Mouse (Mus musculus) frontal cortex, adult 2 months (tissue): ENCODE data around the gene Anapc15-ps. TPM values are rescaled to one million over a fixed set of nuclear protein-coding genes. Genes with fewer than 3 reads are reported as not detected.
"Not testable (repeated sequence)": the region's sequence is repeated elsewhere in the genome, so short reads cannot be mapped to it uniquely, and the experiment has no call there.

Experiments
- DNase-seq, 2 experiments: peaks; one replicate each; pipeline ENCODE4 v3.0.0; 2022; ENCODE audit warnings: low spot score in 1 of 2; ENCODE audit errors: extremely low spot score in 1 of 2
- polyA plus RNA-seq: library from polyadenylated mRNA; depleted of rRNA; stranded (reverse); fragments of >200 nt; gene quantifications from 2 replicates; pipeline ENCODE4 v1.2.3, GENCODE M21; 2012; rRNA removed

Gene Anapc15-ps
- polyA plus RNA-seq, 1 experiment = 1.3 TPM

GRCm38 (mm10) chr10:95634751-95635150 lies 38.5 kb downstream of the Anapc15-ps start:
- no peak for DNase-seq

DNA sequence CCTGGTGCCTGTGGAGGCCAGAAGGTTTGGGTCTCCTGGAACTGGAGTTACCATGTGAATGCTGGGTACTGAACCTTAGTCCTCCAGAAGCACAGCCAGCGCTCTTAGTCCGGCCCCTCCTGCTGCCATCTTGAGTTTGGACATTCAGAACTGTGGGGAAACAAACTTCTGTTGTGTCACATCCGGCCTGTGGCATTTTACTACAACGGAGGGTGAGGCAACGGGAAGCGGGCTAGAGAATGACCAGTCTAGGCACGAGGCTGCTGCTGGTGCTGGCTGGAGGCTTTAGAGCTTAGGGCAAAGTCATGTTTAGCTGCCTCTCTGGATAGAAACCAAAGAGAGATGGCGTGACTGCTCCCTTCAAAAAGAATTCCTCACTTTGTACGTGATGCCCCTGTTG lies 39.0 kb downstream of the Anapc15-ps start:
- no peak for DNase-seq

DNA sequence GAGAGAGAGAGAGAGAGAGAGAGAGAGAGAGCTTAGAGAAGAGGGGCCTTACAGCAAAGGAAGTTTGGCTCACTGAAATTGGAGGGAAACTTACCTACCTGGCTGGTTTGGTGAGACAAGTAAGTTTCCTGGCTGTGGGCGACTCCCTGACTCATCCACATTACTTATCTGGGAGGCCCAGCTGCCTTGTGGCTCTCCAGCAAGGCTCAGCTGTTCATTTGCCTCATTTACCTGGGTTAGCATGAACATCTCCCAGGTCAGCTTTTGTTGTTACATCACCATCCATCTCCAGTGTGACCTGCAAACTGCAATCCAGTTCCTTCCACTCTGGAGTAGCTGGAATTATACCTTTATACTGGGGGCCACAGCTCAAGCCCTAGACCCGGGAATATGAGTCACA lies 41.7 kb downstream of the Anapc15-ps start:
- DNase-seq = no peak

GRCm38 (mm10) chr10:95630726-95631345 lies 42.4 kb downstream of the Anapc15-ps start:
- DNase-seq = no peak

DNA sequence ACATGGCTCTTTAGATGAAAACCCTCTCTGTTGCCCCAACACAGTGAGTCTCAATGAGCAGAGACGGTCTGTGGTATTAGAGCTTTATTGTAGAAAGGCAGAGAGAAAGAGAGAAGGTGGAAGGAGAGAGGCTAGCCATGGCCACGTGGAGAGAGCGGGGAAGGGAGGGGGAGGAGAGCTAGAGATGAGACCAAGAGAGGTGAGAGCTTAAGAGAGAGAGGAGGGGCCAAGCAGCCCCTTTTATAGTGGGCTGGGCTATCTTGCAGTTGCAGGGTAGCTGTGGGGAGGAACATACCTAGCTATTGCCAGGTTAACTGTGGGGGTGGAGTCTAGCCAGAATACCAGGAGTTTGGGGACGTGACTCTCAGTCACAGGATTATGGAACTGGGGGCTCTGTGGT lies 43.1 kb downstream of the Anapc15-ps start:
- not testable (repeated sequence) for DNase-seq

GRCm38 (mm10) chr10:95628338-95628737 lies 44.9 kb downstream of the Anapc15-ps start:
- no peak for DNase-seq

DNA sequence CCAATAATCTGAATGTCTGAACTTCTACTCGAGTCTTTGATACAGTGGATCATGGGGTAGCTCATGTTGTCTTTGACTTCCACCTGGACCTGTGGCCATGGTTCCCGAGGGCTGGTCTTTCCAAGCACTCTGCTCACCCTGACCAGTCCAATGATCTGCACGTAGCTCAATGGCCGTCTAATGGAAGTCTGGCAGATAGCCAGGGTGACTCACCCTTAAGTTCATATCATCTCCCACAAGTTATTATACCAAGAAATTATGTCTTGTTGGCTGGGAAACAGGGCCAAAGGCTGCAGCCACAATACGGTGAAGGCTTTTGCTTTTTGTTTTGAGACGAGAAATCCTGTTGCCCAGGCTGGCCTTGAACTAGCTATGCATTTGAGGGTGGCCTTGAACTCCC lies 45.9 kb downstream of the Anapc15-ps start:
- DNase-seq = no peak

DNA sequence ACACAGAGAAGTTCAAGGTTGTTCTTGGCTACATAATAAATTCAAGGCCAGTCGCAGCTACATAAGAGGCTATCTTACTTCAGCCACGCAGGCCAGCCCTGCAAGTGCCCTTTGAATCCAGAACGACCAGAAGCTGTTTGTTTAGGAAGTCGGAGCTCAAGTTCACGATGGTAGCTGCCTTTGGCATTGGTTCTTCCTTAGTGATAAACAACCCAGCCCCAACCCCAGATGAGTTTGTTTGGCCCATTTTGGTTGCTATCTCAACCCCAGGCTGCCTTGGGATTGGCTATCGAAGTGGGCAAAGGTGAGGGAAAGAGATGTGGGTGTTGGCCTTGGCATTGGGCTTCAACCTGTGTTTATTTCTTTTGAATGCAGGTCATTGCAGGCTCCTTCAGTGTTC lies 48.0 kb downstream of the Anapc15-ps start:
- DNase-seq = no peak

DNA sequence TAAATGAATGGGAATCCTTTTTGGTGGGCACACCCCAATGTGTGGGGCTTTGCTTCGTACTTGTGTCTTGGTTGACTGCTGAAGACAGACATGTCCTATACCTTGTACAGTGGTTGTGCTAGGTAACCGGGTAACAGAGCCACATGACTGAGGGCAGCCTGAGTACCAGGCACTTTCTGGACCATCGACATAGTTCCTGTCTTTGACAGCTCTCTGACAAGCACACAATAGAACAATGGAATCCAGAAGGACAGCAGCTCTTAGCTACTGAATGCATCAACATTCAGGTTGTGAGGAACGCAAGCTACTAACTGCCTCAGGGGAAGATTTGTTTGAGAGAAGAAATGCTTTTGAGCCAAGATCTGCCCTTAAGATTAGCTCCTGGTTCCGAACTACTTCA lies 49.2 kb downstream of the Anapc15-ps start:
- no peak for DNase-seq

- no peak for DNase-seq
Observed at GRCm38 (mm10) chr10:95623518-95623905, 49.7 kb downstream of the Anapc15-ps start.

Other genes with a start within 250 kb of the Anapc15-ps start
- gene Mrpl42, start 171.5 kb downstream of the Anapc15-ps start, polyA plus RNA-seq = 141 and 147 TPM in 2 replicates
- 165 and 182 TPM in 2 replicates for gene Ube2n, start 158.3 kb downstream of the Anapc15-ps start, polyA plus RNA-seq
- gene Nudt4, start 109.3 kb downstream of the Anapc15-ps start, polyA plus RNA-seq = 83.8 and 87.2 TPM in 2 replicates
- not detected in 2 replicates for gene Gm33543, start 169.5 kb upstream of the Anapc15-ps start, polyA plus RNA-seq